Mouse (Mus musculus) hindbrain, embryonic 16.5 days (tissue): ENCODE data around the gene Mgea5. TPM values are rescaled to one million over a fixed set of nuclear protein-coding genes. Genes with fewer than 3 reads are reported as not detected.

Experiments used
- ATAC-seq: fragments of 200-750 bp; cut with Nextera tagmentation; 2 replicates; pipeline ENCODE4 v1.8.0; 2017; ENCODE audit warnings: moderate TSS enrichment, moderate library complexity
- H3K27ac ChIP-seq: fragments of 300-500 bp; sonication (generic); 2 replicates; pipeline ENCODE4 v1.5.1; 2014; ENCODE audit warnings: low read depth, mild to moderate bottlenecking, control low read depth, low read length, moderate library complexity
- H3K27me3 ChIP-seq: fragments of 300-500 bp; sonication (generic); replicated peaks from 2 replicates; pipeline ENCODE4 v1.6.1; 2014; ENCODE audit warnings: low read length; ENCODE audit not compliant: control insufficient read depth, insufficient read depth
- H3K36me3 ChIP-seq: fragments of 300-500 bp; sonication (generic); 2 replicates; pipeline ENCODE4 v1.6.1; 2014; ENCODE audit warnings: mild to moderate bottlenecking, low read length, moderate library complexity, mixed read lengths; ENCODE audit not compliant: control insufficient read depth, insufficient read depth
- H3K4me1 ChIP-seq: fragments of 300-500 bp; sonication (generic); 2 replicates; pipeline ENCODE4 v1.6.1; 2014; ENCODE audit warnings: low read depth, low read length; ENCODE audit not compliant: control insufficient read depth, insufficient read depth
- H3K4me2 ChIP-seq: fragments of 300-500 bp; sonication (generic); 2 replicates; pipeline ENCODE4 v1.6.1; 2014; ENCODE audit warnings: mild to moderate bottlenecking, low read length, control low read depth, moderate library complexity
- H3K4me3 ChIP-seq: fragments of 300-500 bp; sonication (generic); 2 replicates; pipeline ENCODE4 v1.5.1; 2014; ENCODE audit warnings: mild to moderate bottlenecking, low read length, control low read depth, moderate library complexity
- H3K9ac ChIP-seq: fragments of 300-500 bp; sonication (generic); 2 replicates; pipeline ENCODE4 v1.6.1; 2014; ENCODE audit warnings: low read depth, mild to moderate bottlenecking, control low read depth, low read length, moderate library complexity
- H3K9me3 ChIP-seq: fragments of 300-500 bp; sonication (generic); 2 replicates; pipeline ENCODE4 v1.6.1; 2014; ENCODE audit warnings: mild to moderate bottlenecking, low read length, moderate library complexity; ENCODE audit not compliant: control insufficient read depth
- WGBS: fragments of 180-500 bp; shearing (Covaris S2); extraction: QIAGEN DNeasy Blood & Tissue Kit; methylation state at CpG from one replicate; pipeline ENCODE4 v1.1.7; 2014; 5-methylcytosine and 5-hydroxymethylcytosine counted together
- polyA plus RNA-seq: library from polyadenylated mRNA; unstranded; fragments of >200 nt; fragmentation: Nextera tagmentation; extraction: Ambion mirVana; gene quantifications from 2 replicates; pipeline ENCODE4 v1.2.1, GENCODE M21; 2015

The Mgea5 gene
- polyA plus RNA-seq, 1 experiment from 2014 or later: 63.7 TPM

DNA sequence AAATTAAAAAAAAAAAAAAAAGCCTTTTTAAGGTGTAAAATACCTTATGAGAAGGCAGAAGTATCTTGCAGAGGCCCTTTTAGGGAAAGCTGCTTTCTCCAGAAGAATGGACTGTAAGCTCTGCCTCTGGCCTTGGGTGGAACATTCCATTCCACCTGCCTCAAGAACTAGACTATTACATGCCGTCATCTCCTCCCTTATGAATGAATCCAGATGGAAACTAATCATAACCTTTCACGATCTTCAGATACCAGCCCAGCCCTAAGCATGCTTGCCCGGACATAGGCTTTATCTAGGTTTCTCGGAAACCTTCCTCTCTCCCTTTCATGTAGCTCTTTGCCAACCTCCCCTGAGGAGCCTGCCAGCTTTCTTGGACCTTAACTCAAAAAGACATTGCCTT is 4.7 kb upstream of the Mgea5 start:
- no peaks in the 10 kb centered on the region; the same call in 1 of the 2 replicates for H3K4me1 ChIP-seq
- no peak for ATAC-seq
- no peak overlapping the region for H3K4me3 ChIP-seq
- H3K27ac ChIP-seq: no peak overlapping the region
- H3K9me3 ChIP-seq: no peaks in the 10 kb centered on the region
- H3K27me3 ChIP-seq: no peaks in the 10 kb centered on the region
- no peak overlapping the region for H3K4me2 ChIP-seq
- no peaks in the 10 kb centered on the region for H3K36me3 ChIP-seq
- 86% methylated on average over 4 of the region's 4 CpGs for WGBS
- H3K9ac ChIP-seq: no peak overlapping the region

DNA sequence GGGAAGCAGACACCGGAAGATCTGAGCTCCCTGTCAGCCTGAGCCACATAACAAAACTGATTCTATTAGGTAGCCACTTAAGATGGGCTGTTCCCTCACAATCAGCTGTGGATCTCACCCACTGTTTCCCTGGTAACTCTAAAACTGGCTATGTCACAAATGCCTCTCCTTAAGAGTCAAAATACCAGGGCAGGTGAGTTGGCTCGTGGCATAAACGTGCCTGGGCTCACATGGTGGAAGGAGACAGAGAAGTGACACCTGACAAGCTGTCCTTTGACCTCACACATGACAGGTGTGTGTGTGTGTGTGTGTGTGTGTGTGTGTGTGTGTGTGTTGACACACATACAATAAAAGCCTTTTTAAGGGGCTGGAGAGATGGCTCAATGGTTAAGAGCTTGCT is 3.8 kb upstream of the Mgea5 start:
- no peak overlapping the region for H3K4me2 ChIP-seq
- no peak overlapping the region for H3K9ac ChIP-seq
- H3K27ac ChIP-seq: no peak overlapping the region
- no peaks in the 10 kb centered on the region for H3K36me3 ChIP-seq
- no peak for ATAC-seq
- H3K4me3 ChIP-seq: no peak overlapping the region
- 69% methylated on average over 3 of the region's 3 CpGs for WGBS
- no peaks in the 10 kb centered on the region for H3K27me3 ChIP-seq
- no peaks in the 10 kb centered on the region for H3K9me3 ChIP-seq
- no peaks in the 10 kb centered on the region; the same call in 1 of the 2 replicates for H3K4me1 ChIP-seq

- H3K9ac ChIP-seq: no peak overlapping the region
- H3K27ac ChIP-seq: no peak overlapping the region
- no peaks in the 10 kb centered on the region for H3K9me3 ChIP-seq
- H3K27me3 ChIP-seq: no peaks in the 10 kb centered on the region
- H3K36me3 ChIP-seq: no peaks in the 10 kb centered on the region
- WGBS: 70% methylated on average over 3 of the region's 3 CpGs
- H3K4me1 ChIP-seq: peaks cover 16% of the 10 kb centered on the region
- H3K4me2 ChIP-seq: no peak overlapping the region
- ATAC-seq: no peak
- no peak overlapping the region for H3K4me3 ChIP-seq
Observed at GRCm38 (mm10) chr19:45785470-45785869, 1.8 kb upstream of the Mgea5 start.

DNA sequence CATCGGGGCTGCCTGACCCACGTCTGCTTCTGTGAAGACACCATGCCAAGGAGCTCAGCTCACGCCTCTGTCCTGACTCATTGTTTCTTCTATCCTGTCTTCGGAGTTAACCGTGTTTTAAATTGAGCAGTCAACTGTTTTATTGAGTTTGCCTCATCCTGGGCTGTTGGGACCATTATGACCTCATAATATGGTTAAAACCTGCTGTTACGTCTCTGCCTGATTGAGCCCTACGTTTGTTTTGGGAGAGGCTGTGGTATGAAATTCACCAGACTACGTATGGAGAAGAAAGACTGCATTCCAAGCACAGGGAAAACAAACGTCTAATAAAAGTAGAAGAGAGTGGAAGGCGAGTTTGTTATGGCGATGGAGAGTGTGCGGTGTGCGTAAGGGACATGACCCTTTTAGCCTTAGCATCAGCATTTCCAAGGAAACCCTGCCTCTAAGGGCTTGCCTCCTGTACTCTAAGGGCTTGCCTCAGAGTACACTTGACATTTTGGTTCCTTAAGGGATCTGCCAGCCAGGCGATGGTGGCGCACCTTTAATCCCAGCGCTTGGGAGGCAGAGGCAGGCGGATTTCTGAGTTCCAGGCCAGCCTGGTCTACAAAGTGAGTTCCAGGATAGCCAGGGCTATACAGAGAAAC is 418 bp upstream of the Mgea5 start:
- Histone ChIP-seq H3K4me1 (peaks cover 26% of the 10 kb centered on the region), H3K4me3 (peak overlapping the region; percentile 38), H3K4me2 (peak overlapping the region; percentile 68), H3K36me3 (no peaks in the 10 kb centered on the region), H3K9me3 (no peaks in the 10 kb centered on the region), H3K27ac (peak overlapping the region; percentile 70), H3K27me3 (no peaks in the 10 kb centered on the region), H3K9ac (peak overlapping the region; percentile 50)
- ATAC-seq: no peak
- WGBS: 36% methylated on average over 17 of the region's 17 CpGs

- peaks cover 5% of the 10 kb centered on the region; the same call in 1 of the 2 replicates for H3K36me3 ChIP-seq
- no peaks in the 10 kb centered on the region for H3K9me3 ChIP-seq
- peak overlapping the region; percentile 99 for H3K4me3 ChIP-seq
- peak overlapping the region; percentile 99 for H3K27ac ChIP-seq
- peak overlapping the region; percentile 71 for H3K4me2 ChIP-seq
- H3K27me3 ChIP-seq: no peaks in the 10 kb centered on the region
- peak; percentile 38 for ATAC-seq
- under 1% methylated on average over 35 of the region's 36 CpGs for WGBS
- H3K4me1 ChIP-seq: peaks cover 26% of the 10 kb centered on the region
- H3K9ac ChIP-seq: peak overlapping the region; percentile 98
Observed at GRCm38 (mm10) chr19:45782315-45783001, 1.2 kb downstream of the Mgea5 start.

- Histone ChIP-seq H3K9ac (no peak overlapping the region), H3K4me3 (peak overlapping the region; percentile 99), H3K27ac (no peak overlapping the region), H3K4me1 (peaks cover 26% of the 10 kb centered on the region), H3K36me3 (peaks cover 7% of the 10 kb centered on the region; the same call in 1 of the 2 replicates), H3K4me2 (peak overlapping the region; percentile 71), H3K27me3 (no peaks in the 10 kb centered on the region), H3K9me3 (no peaks in the 10 kb centered on the region)
- no peak for ATAC-seq
- WGBS: 61% methylated on average over 8 of the region's 8 CpGs
Observed at GRCm38 (mm10) chr19:45781676-45782075, 2.0 kb downstream of the Mgea5 start.

DNA sequence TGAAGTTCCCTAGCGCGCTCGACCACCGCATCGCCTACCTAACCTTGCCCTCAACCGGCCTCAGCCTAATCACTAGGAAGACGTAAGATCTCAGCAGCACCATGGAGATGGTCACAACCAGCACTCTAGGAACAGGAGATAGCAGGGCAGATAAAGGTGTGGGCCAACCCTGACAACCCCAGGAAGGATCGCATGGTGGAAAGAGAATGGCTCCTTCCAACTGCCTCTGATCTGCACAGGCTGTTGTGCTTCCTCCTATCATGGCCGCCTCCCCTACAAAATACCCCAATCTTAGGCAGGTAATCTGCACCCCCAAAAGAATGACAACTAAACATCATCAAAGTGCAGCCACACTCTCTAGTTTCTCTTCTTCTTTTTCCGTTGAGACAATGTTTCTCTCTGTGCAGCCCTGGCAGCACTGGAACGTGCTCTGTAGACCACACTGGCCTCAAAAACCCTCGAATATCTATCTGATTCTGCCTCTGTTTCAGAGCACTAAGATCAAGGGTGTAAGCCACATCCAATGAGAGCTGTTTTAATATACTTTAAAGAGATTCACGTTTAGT is 3.2 kb downstream of the Mgea5 start:
- peaks cover 12% of the 10 kb centered on the region; the same call in 1 of the 2 replicates for H3K36me3 ChIP-seq
- WGBS: 88% methylated on average over 13 of the region's 13 CpGs
- ATAC-seq: no peak
- H3K4me2 ChIP-seq: peak overlapping the region; percentile 71
- H3K4me1 ChIP-seq: peaks cover 26% of the 10 kb centered on the region
- H3K9ac ChIP-seq: no peak overlapping the region
- no peaks in the 10 kb centered on the region for H3K9me3 ChIP-seq
- H3K27ac ChIP-seq: no peak overlapping the region
- no peaks in the 10 kb centered on the region for H3K27me3 ChIP-seq
- H3K4me3 ChIP-seq: no peak overlapping the region

DNA sequence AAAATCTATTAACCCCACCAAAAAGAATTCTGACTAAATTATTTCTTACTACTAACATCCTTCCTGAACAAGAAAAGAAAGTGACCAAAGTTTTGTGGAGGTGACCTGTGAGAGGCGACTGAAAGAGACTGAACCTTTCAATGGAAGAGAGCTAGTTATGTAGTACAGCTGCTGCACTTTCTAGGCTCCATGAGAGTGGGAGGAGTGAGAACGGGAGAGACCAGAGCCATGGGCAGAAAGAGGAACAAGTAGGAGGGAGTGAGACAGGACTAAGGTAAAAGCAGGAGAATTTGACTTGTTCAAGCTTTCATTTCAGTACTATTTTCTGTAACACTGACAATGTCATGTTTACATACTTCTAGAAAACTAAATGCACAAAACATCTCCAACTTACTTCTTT is 8.2 kb downstream of the Mgea5 start:
- no peaks in the 10 kb centered on the region for H3K9me3 ChIP-seq
- WGBS: 81% methylated on average over 2 of the region's 2 CpGs
- H3K4me3 ChIP-seq: no peak overlapping the region
- peaks cover 46% of the 10 kb centered on the region for H3K36me3 ChIP-seq
- H3K9ac ChIP-seq: no peak overlapping the region
- H3K4me2 ChIP-seq: no peak overlapping the region
- ATAC-seq: no peak
- H3K4me1 ChIP-seq: peaks cover 11% of the 10 kb centered on the region
- no peaks in the 10 kb centered on the region for H3K27me3 ChIP-seq
- H3K27ac ChIP-seq: no peak overlapping the region

- ATAC-seq: no peak
- Histone ChIP-seq H3K4me3 (no peak overlapping the region), H3K9me3 (no peaks in the 10 kb centered on the region), H3K36me3 (peaks cover 69% of the 10 kb centered on the region), H3K27ac (no peak overlapping the region), H3K4me1 (no peaks in the 10 kb centered on the region), H3K4me2 (no peak overlapping the region), H3K9ac (no peak overlapping the region), H3K27me3 (no peaks in the 10 kb centered on the region)
- 93% methylated on average over 5 of the region's 5 CpGs for WGBS
Observed at GRCm38 (mm10) chr19:45771501-45771900, 12.1 kb downstream of the Mgea5 start.
